Mouse (Mus musculus) spleen, adult 2 months (tissue): ENCODE data around the gene Scly. TPM values are rescaled to one million over a fixed set of nuclear protein-coding genes. Genes with fewer than 3 reads are reported as not detected.

Experiments
- DNase-seq, 2 experiments: peaks; one replicate each; pipeline versions ENCODE4 v3.0.0 to v3.0.0-alpha.2; 2012 to 2021; ENCODE audit warnings: low spot score in 2 of 2, low read depth in 1 of 2
- H3K27ac ChIP-seq: fragments of 200-500 bp; 2 replicates; pipeline ENCODE4 v1.5.1; 2012; ENCODE audit warnings: low read length, inconsistent platforms; ENCODE audit not compliant: insufficient read depth
- H3K27me3 ChIP-seq: fragments of 200-500 bp; 2 replicates; pipeline ENCODE4 v1.6.1; 2012; ENCODE audit warnings: mild to moderate bottlenecking, moderate library complexity, low read length, inconsistent platforms; ENCODE audit not compliant: control insufficient read depth, insufficient read depth
- H3K36me3 ChIP-seq: fragments of 200-500 bp; 2 replicates; pipeline ENCODE4 v1.6.1; 2012; ENCODE audit warnings: mild to moderate bottlenecking, low read length, inconsistent platforms; ENCODE audit not compliant: control insufficient read depth, insufficient read depth
- H3K4me1 ChIP-seq: fragments of 200-500 bp; 2 replicates; pipeline ENCODE4 v1.6.1; 2011; ENCODE audit warnings: inconsistent platforms; ENCODE audit not compliant: control insufficient read depth, insufficient read depth, insufficient read length
- H3K4me3 ChIP-seq: fragments of 200-500 bp; 2 replicates; pipeline ENCODE4 v1.5.1; 2011; ENCODE audit warnings: mild to moderate bottlenecking, inconsistent platforms; ENCODE audit not compliant: insufficient read depth, insufficient read length; ENCODE audit errors: extremely low read depth
- CTCF ChIP-seq: fragments of 200-500 bp; IDR thresholded peaks from 2 replicates; pipeline ENCODE4 v1.5.1; 2011; ENCODE audit warnings: mild to moderate bottlenecking, inconsistent platforms; ENCODE audit not compliant: insufficient read depth, insufficient read length, insufficient replicate concordance; ENCODE audit errors: extremely low read depth
- POLR2A ChIP-seq: fragments of 200-500 bp; IDR thresholded peaks from 2 replicates; pipeline ENCODE4 v1.6.1; 2011; ENCODE audit warnings: low read depth, low read length, inconsistent platforms
- whole genome bisulfite sequencing: fragments of 180-500 bp; shearing (Covaris S2); methylation state at CpG from one replicate; pipeline ENCODE4 v1.1.7; 2018; 5-methylcytosine and 5-hydroxymethylcytosine counted together
- polyA plus RNA-seq: library from polyadenylated mRNA; depleted of rRNA; stranded (reverse); fragments of >200 nt; gene quantifications from 2 replicates; pipeline ENCODE4 v1.2.3, GENCODE M21; 2012

Gene Scly
- polyA plus RNA-seq, 1 experiment: 20.9 TPM

GRCm38 (mm10) chr1:91257918-91258317 lies 40.2 kb upstream of the Scly start:
- TF ChIP-seq CTCF (no peak), POLR2A (no peak)
- no peak overlapping the region for H3K27ac ChIP-seq

GRCm38 (mm10) chr1:91259794-91260193 lies 38.3 kb upstream of the Scly start:
- Histone ChIP-seq H3K36me3 (no peaks in the 10 kb centered on the region), H3K27ac (no peak overlapping the region), H3K27me3 (no peaks in the 10 kb centered on the region), H3K4me3 (no peak overlapping the region), H3K4me1 (no peaks in the 10 kb centered on the region)
- 80% methylated on average over 5 of the region's 5 CpGs for WGBS
- DNase-seq: no peak
- TF ChIP-seq POLR2A (no peak), CTCF (no peak)

More at GRCm38 (mm10) chr1:91257918-91258317, 40.2 kb upstream of the Scly start:
- H3K27me3 ChIP-seq: no peaks in the 10 kb centered on the region
- H3K4me1 ChIP-seq: 0 out of 2 replicates have a peak, but pooled peaks cover 2% of the 10 kb centered on the region
- no peak overlapping the region for H3K4me3 ChIP-seq
- no peak for DNase-seq
- H3K36me3 ChIP-seq: no peaks in the 10 kb centered on the region

GRCm38 (mm10) chr1:91262508-91262907 lies 35.6 kb upstream of the Scly start:
- Histone ChIP-seq H3K27ac (no peak overlapping the region), H3K27me3 (no peaks in the 10 kb centered on the region), H3K36me3 (peaks cover 6% of the 10 kb centered on the region; the same call in 1 of the 2 replicates), H3K4me1 (no peaks in the 10 kb centered on the region), H3K4me3 (no peak overlapping the region)
- no peak for TF ChIP-seq CTCF
- TF ChIP-seq POLR2A: no peak
- no peak for DNase-seq
- WGBS: 94% methylated on average over 7 of the region's 7 CpGs

- no peaks in the 10 kb centered on the region for H3K27me3 ChIP-seq
- no peak overlapping the region for H3K4me3 ChIP-seq
- no peak overlapping the region for H3K27ac ChIP-seq
- H3K36me3 ChIP-seq: peaks cover 8% of the 10 kb centered on the region; the same call in 1 of the 2 replicates
- H3K4me1 ChIP-seq: no peaks in the 10 kb centered on the region
- DNase-seq: no peak
- TF ChIP-seq CTCF (no peak), POLR2A (no peak)
- 92% methylated on average over 2 of the region's 2 CpGs for WGBS
Observed at GRCm38 (mm10) chr1:91272260-91272659, 25.9 kb upstream of the Scly start.

GRCm38 (mm10) chr1:91276581-91276980 lies 21.6 kb upstream of the Scly start:
- Histone ChIP-seq H3K36me3 (peaks cover 9% of the 10 kb centered on the region; the same call in 1 of the 2 replicates), H3K27ac (no peak overlapping the region), H3K4me1 (no peaks in the 10 kb centered on the region), H3K4me3 (no peak overlapping the region), H3K27me3 (no peaks in the 10 kb centered on the region)
- DNase-seq: no peak
- 96% methylated on average over 4 of the region's 4 CpGs for WGBS
- no peak for TF ChIP-seq CTCF
- no peak for TF ChIP-seq POLR2A

GRCm38 (mm10) chr1:91277480-91277879 lies 20.7 kb upstream of the Scly start:
- no peaks in the 10 kb centered on the region for H3K27me3 ChIP-seq
- 82% methylated on average over 2 of the region's 2 CpGs for whole genome bisulfite sequencing
- H3K36me3 ChIP-seq: peaks cover 9% of the 10 kb centered on the region; the same call in 1 of the 2 replicates
- TF ChIP-seq POLR2A (no peak), CTCF (no peak)
- DNase-seq: no peak
- no peak overlapping the region for H3K4me3 ChIP-seq
- H3K4me1 ChIP-seq: no peaks in the 10 kb centered on the region; the same call in 1 of the 2 replicates
- no peak overlapping the region for H3K27ac ChIP-seq

- WGBS: 95% methylated on average over 3 of the region's 3 CpGs
- peaks cover 6% of the 10 kb centered on the region for H3K4me1 ChIP-seq
- H3K36me3 ChIP-seq: peaks cover 9% of the 10 kb centered on the region; the same call in 1 of the 2 replicates
- H3K27me3 ChIP-seq: no peaks in the 10 kb centered on the region
- no peak overlapping the region for H3K4me3 ChIP-seq
- DNase-seq: no peak
- no peak overlapping the region for H3K27ac ChIP-seq
- TF ChIP-seq POLR2A (no peak), CTCF (no peak)
Observed at GRCm38 (mm10) chr1:91278410-91279119, 19.6 kb upstream of the Scly start.
